16 mouse cellular contexts compared by ENCODE assay signal in genomic region chr4:125522931-125523330, GRCm38 (mm10).
"Had no signal": no experiment of that assay in that cellular context is flagged by ENCODE, and none has a peak within 500 bp of the region (broad histone marks: within the 10 kb centered on the region; RNA-seq: fewer than 3 reads in every experiment).

No protein-coding gene starts in this region.

- DNase-seq: retina, postnatal 1 day; right cerebral cortex, adult 18-20 months; right cerebral cortex, postnatal 14 days; right cerebral cortex, postnatal 25 days; right cerebral cortex, postnatal 4 days; spleen, adult 18-20 months; thymus, adult 18-20 months; thymus, adult 2 months; thymus, postnatal 14 days; thymus, postnatal 25 days; thymus, postnatal 36 days; thymus, postnatal 4 days had no signal

- H3K4me3 ChIP-seq: neural tube, embryonic 13.5 days; neural tube, embryonic 15.5 days; stomach, embryonic 15.5 days had no signal

- H3K27ac ChIP-seq: neural tube, embryonic 13.5 days; neural tube, embryonic 15.5 days; stomach, embryonic 15.5 days; stomach, postnatal 0 days had no signal

- H3K36me3 ChIP-seq: neural tube, embryonic 13.5 days; neural tube, embryonic 15.5 days; stomach, embryonic 15.5 days had no signal

- H3K4me1 ChIP-seq: stomach, embryonic 15.5 days had no signal

- H3K9ac ChIP-seq: neural tube, embryonic 13.5 days; neural tube, embryonic 15.5 days; stomach, embryonic 15.5 days had no signal

- H3K4me2 ChIP-seq: neural tube, embryonic 13.5 days; neural tube, embryonic 15.5 days; stomach, embryonic 15.5 days had no signal

- H3K27me3 ChIP-seq: stomach, embryonic 15.5 days had no signal

- H3K9me3 ChIP-seq: neural tube, embryonic 13.5 days; neural tube, embryonic 15.5 days; stomach, embryonic 15.5 days had no signal
